Mouse (Mus musculus): ENCODE data around the gene Sds. TPM values are rescaled to one million over a fixed set of nuclear protein-coding genes. Genes with fewer than 3 reads are reported as not detected.

Sds gene
- 1.6 and 2.3 TPM in 2 replicates for polyA plus RNA-seq (2015; fragmentation: Nextera tagmentation; extraction: Ambion mirVana)

DNA sequence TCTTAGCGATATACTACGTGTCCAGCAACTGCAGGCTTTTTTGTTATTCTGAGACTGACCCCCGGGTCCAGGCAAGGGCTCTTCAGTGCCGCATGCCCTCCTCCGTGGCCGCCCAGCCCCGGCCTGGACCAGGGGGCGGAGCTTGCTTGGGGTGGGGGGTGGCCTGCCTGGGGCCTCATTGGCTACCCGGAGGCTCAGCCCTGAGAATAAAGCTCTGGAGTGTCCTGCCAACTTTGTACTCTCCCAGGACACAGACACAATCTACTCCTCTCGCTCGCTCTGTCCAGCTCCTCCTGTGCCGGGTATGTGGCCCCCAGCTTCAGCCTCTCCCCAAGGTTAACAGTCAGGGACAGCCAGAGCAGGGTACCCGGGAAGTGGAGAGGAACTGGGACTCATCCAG, at the start of gene Sds:
Gene Sds, plus strand, starts transcription at position 231 of the 400 bp plus-strand sequence.
- Histone ChIP-seq H3K4me1 (replicated peaks) (no peaks in the 10 kb centered on the region; the same call in 1 of the 2 replicates), H3K27me3 (peaks cover 53% of the 10 kb centered on the region), H3K4me2 (no peak within 1 kb of the TSS), H3K9me3 (replicated peaks) (no peaks in the 10 kb centered on the region), H3K9ac (no peak within 1 kb of the TSS), H3K27ac (replicated peaks) (no peak within 1 kb of the TSS), H3K4me3 (replicated peaks) (no peak within 1 kb of the TSS), H3K36me3 (replicated peaks) (no peaks in the 10 kb centered on the region)
- 17% methylated on average over 13 of the region's 13 CpGs for WGBS (ENCODE audit: insufficient replicate concordance)
- ATAC-seq (ENCODE audit: insufficient read depth) = no peak

DNA sequence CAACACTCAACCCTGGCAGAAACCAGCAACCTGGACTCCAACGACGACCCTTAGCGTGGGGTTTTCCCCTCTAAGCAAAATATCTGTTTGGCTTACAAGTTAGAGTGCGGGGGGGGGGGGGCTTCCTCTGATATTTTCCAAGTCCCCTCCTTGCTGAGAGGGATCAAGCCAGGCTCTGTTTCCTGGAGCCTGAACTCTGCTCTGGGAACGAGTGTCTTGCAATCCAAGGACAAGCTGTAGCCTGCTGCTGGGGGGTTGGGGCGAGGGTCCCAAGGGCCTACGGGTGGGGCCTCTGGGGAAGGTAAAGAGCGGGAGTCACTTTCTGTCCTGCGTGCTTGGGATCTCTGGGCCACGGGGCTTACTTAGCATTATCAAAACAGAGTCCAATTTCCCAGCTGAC, 49.8 kb upstream of the Sds start:
- H3K4me1 ChIP-seq (replicated peaks) = no peaks in the 10 kb centered on the region
- H3K36me3 ChIP-seq (replicated peaks) = no peaks in the 10 kb centered on the region
- H3K4me3 ChIP-seq (replicated peaks) = no peak overlapping the region
- no peak overlapping the region for H3K9ac ChIP-seq
- peaks cover 98% of the 10 kb centered on the region for H3K27me3 ChIP-seq
- WGBS (ENCODE audit: insufficient replicate concordance) = 3% methylated on average over 10 of the region's 10 CpGs
- no peak overlapping the region for H3K27ac ChIP-seq (replicated peaks)
- no peak overlapping the region for H3K4me2 ChIP-seq
- no peaks in the 10 kb centered on the region for H3K9me3 ChIP-seq (replicated peaks)
- no peak for ATAC-seq (ENCODE audit: insufficient read depth)

- Histone ChIP-seq H3K4me2 (no peak overlapping the region), H3K4me3 (replicated peaks) (no peak overlapping the region), H3K9ac (no peak overlapping the region), H3K36me3 (replicated peaks) (no peaks in the 10 kb centered on the region), H3K9me3 (replicated peaks) (no peaks in the 10 kb centered on the region), H3K4me1 (replicated peaks) (no peaks in the 10 kb centered on the region), H3K27ac (replicated peaks) (no peak overlapping the region), H3K27me3 (peaks cover 98% of the 10 kb centered on the region)
- 2% methylated on average over 33 of the region's 33 CpGs for WGBS (ENCODE audit: insufficient replicate concordance)
- no peak for ATAC-seq (ENCODE audit: insufficient read depth)
These were observed 48.8 kb upstream of the Sds start for GRCm38 (mm10) chr5:120427451-120427938.

- no peak for ATAC-seq (ENCODE audit: insufficient read depth)
- H3K4me1 ChIP-seq (replicated peaks) = no peaks in the 10 kb centered on the region
- peaks cover 98% of the 10 kb centered on the region for H3K27me3 ChIP-seq
- H3K27ac ChIP-seq (replicated peaks) = no peak overlapping the region
- H3K4me2 ChIP-seq = no peak overlapping the region
- no peaks in the 10 kb centered on the region for H3K9me3 ChIP-seq (replicated peaks)
- H3K9ac ChIP-seq = no peak overlapping the region
- no peaks in the 10 kb centered on the region for H3K36me3 ChIP-seq (replicated peaks)
- no peak overlapping the region for H3K4me3 ChIP-seq (replicated peaks)
- 2% methylated on average over 21 of the region's 21 CpGs for WGBS (ENCODE audit: insufficient replicate concordance)
These were observed 48.0 kb upstream of the Sds start for GRCm38 (mm10) chr5:120428189-120428838.

GRCm38 (mm10) chr5:120428990-120429389, 47.3 kb upstream of the Sds start:
- WGBS (ENCODE audit: insufficient replicate concordance) = 3% methylated on average over 6 of the region's 6 CpGs
- H3K4me1 ChIP-seq (replicated peaks) = no peaks in the 10 kb centered on the region
- no peak overlapping the region for H3K4me3 ChIP-seq (replicated peaks)
- ATAC-seq (ENCODE audit: insufficient read depth) = no peak
- no peaks in the 10 kb centered on the region for H3K9me3 ChIP-seq (replicated peaks)
- no peak overlapping the region for H3K9ac ChIP-seq
- H3K36me3 ChIP-seq (replicated peaks) = no peaks in the 10 kb centered on the region
- H3K4me2 ChIP-seq = no peak overlapping the region
- peaks cover 98% of the 10 kb centered on the region for H3K27me3 ChIP-seq
- H3K27ac ChIP-seq (replicated peaks) = no peak overlapping the region

- Histone ChIP-seq H3K9me3 (replicated peaks) (no peaks in the 10 kb centered on the region), H3K27me3 (peaks cover 98% of the 10 kb centered on the region), H3K4me1 (replicated peaks) (no peaks in the 10 kb centered on the region), H3K4me3 (replicated peaks) (no peak overlapping the region), H3K9ac (no peak overlapping the region), H3K27ac (replicated peaks) (no peak overlapping the region), H3K4me2 (no peak overlapping the region), H3K36me3 (replicated peaks) (no peaks in the 10 kb centered on the region)
- WGBS (ENCODE audit: insufficient replicate concordance) = 2% methylated on average over 6 of the region's 6 CpGs
- no peak for ATAC-seq (ENCODE audit: insufficient read depth)
These were observed 46.6 kb upstream of the Sds start for GRCm38 (mm10) chr5:120429692-120430091.

- H3K27me3 ChIP-seq = peaks cover 98% of the 10 kb centered on the region
- H3K9ac ChIP-seq = no peak overlapping the region
- H3K4me3 ChIP-seq (replicated peaks) = no peak overlapping the region
- H3K4me1 ChIP-seq (replicated peaks) = peaks cover 1% of the 10 kb centered on the region; the same call in 1 of the 2 replicates
- no peaks in the 10 kb centered on the region for H3K9me3 ChIP-seq (replicated peaks)
- H3K36me3 ChIP-seq (replicated peaks) = no peaks in the 10 kb centered on the region
- H3K27ac ChIP-seq (replicated peaks) = no peak overlapping the region
- no peak overlapping the region for H3K4me2 ChIP-seq
- no peak for ATAC-seq (ENCODE audit: insufficient read depth)
- 3% methylated on average over 30 of the region's 30 CpGs for WGBS (ENCODE audit: insufficient replicate concordance)
These were observed 45.2 kb upstream of the Sds start for GRCm38 (mm10) chr5:120431001-120431583.

- Histone ChIP-seq H3K27me3 (peaks cover 98% of the 10 kb centered on the region), H3K4me3 (replicated peaks) (no peak within 1 kb of the TSS), H3K9me3 (replicated peaks) (no peaks in the 10 kb centered on the region), H3K36me3 (replicated peaks) (no peaks in the 10 kb centered on the region), H3K9ac (no peak within 1 kb of the TSS), H3K4me1 (replicated peaks) (peaks cover 5% of the 10 kb centered on the region; the same call in 1 of the 2 replicates), H3K27ac (replicated peaks) (no peak within 1 kb of the TSS), H3K4me2 (no peak within 1 kb of the TSS)
- ATAC-seq (ENCODE audit: insufficient read depth) = no peak
- 3% methylated on average over 69 of the region's 69 CpGs for WGBS (ENCODE audit: insufficient replicate concordance)
These were observed 44.5 kb upstream of the Sds start, which contains the start of gene Lhx5 for GRCm38 (mm10) chr5:120431649-120432485. TSS of gene Lhx5 (plus strand) at chr5:120431699.

DNA sequence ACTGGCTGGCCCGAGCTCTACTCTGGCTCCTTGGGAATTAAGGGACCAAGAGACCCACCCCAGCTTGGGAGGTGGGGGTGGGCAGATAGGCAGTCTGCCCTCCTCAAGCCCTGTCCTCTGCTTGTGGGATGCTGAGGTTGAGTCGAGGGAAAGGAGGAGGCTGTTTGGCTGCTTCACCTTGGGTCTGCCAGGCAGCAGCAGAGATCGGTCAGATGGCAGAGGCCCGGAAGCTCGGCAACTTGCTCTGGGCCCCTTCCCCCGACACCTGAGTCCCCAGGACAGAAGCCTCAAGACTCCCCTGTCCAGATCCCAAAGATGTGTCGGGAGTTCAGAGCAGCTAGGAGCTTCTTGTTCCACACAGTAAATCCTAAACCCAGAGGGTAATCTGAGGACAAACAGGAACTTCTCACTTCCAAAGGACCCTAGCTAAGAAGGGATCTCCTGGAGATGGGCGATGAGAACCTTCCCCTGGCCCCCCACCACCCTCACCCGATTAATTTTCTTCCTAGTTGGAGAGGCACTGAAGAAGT, 43.8 kb upstream of the Sds start:
- Histone ChIP-seq H3K27me3 (peaks cover 98% of the 10 kb centered on the region), H3K27ac (replicated peaks) (no peak overlapping the region), H3K36me3 (replicated peaks) (no peaks in the 10 kb centered on the region), H3K9me3 (replicated peaks) (no peaks in the 10 kb centered on the region), H3K9ac (no peak overlapping the region), H3K4me1 (replicated peaks) (peaks cover 5% of the 10 kb centered on the region; the same call in 1 of the 2 replicates), H3K4me3 (replicated peaks) (no peak overlapping the region), H3K4me2 (no peak overlapping the region)
- WGBS (ENCODE audit: insufficient replicate concordance) = 2% methylated on average over 9 of the region's 9 CpGs
- ATAC-seq (ENCODE audit: insufficient read depth) = no peak

- Histone ChIP-seq H3K9ac (no peak overlapping the region), H3K27ac (replicated peaks) (no peak overlapping the region), H3K4me3 (replicated peaks) (no peak overlapping the region), H3K4me2 (no peak overlapping the region), H3K36me3 (replicated peaks) (no peaks in the 10 kb centered on the region), H3K27me3 (peaks cover 98% of the 10 kb centered on the region), H3K9me3 (replicated peaks) (no peaks in the 10 kb centered on the region), H3K4me1 (replicated peaks) (peaks cover 5% of the 10 kb centered on the region; the same call in 1 of the 2 replicates)
- 5% methylated on average over 13 of the region's 13 CpGs for WGBS (ENCODE audit: insufficient replicate concordance)
- no peak for ATAC-seq (ENCODE audit: insufficient read depth)
These were observed 43.1 kb upstream of the Sds start for GRCm38 (mm10) chr5:120433135-120433760.

All from liver, embryonic 15.5 days (tissue).